Mouse (Mus musculus) T-helper 17 cell (primary cell): Measurements from ENCODE around the gene Timm8b.

Experiments
- in situ Hi-C, 2 experiments: fragments of 300-600 bp; cut with MboI, MseI; formaldehyde crosslinking; loops; 1 replicate in 1 of 2; 2 replicates in 1 of 2; pipeline ENCODE4 v1.15.1; 2025; ENCODE audit warnings: high pct_unique_total_duplicates in 2 of 2

The Timm8b gene

GRCm38 (mm10) chr9:50603189-50603997, at the start of gene Timm8b, which contains the start of gene Sdhd:
Gene Timm8b, plus strand, starts transcription at chr9:50603910.
Gene Sdhd, minus strand, starts transcription at chr9:50603812.
- in situ Hi-C loops = no loop called here

DNA sequence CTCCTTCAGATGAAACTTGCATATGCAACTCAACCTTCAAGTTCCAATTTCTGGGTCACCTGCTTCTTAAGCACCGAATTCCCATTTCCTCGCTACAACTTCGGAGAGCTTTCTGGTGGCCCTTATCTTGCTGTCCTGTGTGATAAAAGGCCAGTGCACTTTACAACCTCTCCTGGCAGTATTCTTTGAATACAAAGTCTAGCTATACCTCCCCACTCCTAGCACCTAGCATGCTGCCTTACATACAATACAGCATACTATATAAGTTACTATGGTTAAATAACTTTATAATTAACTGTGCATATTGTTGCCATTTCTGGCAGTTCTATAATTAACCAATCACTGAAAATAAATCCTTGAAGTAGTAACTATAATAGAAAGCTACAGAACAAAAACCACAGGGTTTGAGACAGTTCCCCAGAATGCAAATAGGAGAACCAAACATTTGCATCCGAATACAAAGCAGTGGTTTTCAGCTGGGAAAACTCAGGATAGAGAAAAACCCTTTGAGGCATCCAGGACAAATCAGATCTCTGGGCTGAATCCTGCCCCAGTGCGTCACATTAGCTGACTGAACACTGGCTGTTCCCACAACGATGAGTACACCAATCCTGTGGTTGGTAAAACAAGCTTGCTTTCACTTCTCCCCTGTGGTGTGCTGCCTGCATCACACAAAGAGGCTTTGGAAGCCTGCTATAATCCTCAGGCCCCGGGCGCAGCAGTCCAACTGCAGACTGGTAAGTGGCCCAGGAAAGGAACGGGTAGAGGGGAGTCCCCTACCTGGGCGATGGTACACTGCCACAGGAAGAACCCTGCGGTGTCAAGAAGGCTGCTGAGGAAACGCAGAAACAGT, 49.2 kb upstream of the Timm8b start, which contains the start of gene Il18:
TSS of gene Il18 (plus strand) at position 587 of the 853 bp plus-strand sequence.
- in situ Hi-C loops = loop anchor here in 1 of 2 experiments (25.0 kb wide), 1 partner anchor 1742 kb away; no protein-coding TSS in a partner anchor

DNA sequence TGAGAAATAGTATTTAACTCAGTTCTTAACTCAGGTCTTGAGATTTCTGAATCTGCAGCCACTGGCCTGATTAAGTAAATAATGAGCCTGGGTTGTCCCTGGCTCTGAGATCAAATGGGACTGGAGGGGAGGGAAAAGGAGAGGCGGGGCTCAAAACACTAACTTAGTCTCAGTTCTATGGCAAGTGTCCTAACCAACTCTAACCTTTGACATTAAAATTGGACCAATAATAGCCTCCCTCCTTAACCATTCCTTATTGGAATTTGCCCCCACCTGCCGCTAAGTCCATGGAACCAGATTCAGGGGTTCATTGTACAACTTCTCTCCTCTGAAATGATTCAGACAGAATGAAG, 48.6 kb upstream of the Timm8b start, which contains the start of gene Bco2:
TSS of gene Bco2 (minus strand) at position 88 of the 353 bp plus-strand sequence.
- in situ Hi-C loops = loop anchor here in 1 of 2 experiments (25.0 kb wide), 1 partner anchor 1743 kb away; no protein-coding TSS in a partner anchor

- in situ Hi-C loops = loop anchor here in 1 of 2 experiments (25.0 kb wide), 1 partner anchor 1749 kb away; no protein-coding TSS in a partner anchor
Observed at GRCm38 (mm10) chr9:50561145-50561917, 42.4 kb upstream of the Timm8b start, which contains the start of gene Tex12. Gene Tex12, minus strand, starts transcription at chr9:50561325.

- in situ Hi-C loops = loop anchor here in 1 of 2 experiments (25.0 kb wide), 1 partner anchor 1750 kb away; no protein-coding TSS in a partner anchor
Observed at GRCm38 (mm10) chr9:50561918-50562360, 41.8 kb upstream of the Timm8b start.

- in situ Hi-C loops = loop anchor here in 1 of 2 experiments (25.0 kb wide), 1 partner anchor 1753 kb away; no protein-coding TSS in a partner anchor
Observed at GRCm38 (mm10) chr9:50565173-50565572, 38.5 kb upstream of the Timm8b start.

DNA sequence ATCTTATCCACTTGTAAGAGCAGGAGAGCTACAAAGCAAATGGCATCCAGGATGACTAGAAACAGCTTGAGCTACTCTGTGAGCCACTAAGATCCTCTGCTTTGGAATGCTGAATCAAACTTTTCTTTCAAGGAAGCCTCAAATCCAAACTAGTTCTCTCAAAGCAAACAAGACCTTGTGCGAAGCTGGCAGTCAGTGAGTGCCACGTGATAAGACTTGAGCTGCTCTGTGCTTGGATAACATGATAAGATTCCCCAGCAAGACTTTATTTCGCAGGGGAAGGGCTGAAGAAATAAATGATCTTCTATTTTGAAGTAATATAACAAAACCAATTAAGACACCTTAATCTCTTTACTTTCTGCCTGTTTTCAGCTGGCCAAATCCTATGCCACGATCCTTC, 37.8 kb upstream of the Timm8b start:
- in situ Hi-C loops = loop anchor here in 1 of 2 experiments (25.0 kb wide), 1 partner anchor 1754 kb away; no protein-coding TSS in a partner anchor

DNA sequence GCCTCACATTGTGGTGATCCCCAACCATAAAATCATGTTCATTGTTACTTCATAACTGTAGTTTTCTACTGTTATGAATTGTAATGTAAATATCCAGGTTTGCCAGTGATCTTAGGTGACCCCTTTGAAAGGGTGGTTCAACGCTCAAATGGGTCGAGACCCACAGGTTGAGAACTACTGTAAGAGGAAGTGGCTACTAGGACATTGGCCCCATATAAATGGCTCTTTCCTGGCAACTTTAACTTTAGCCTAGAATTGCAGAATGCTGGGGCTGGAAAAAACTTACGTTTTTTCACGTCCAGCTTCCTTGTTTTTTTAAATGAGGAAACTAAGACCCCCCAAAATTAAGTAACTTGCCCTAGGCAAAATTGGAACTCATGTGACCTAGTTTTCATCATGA, 36.3 kb upstream of the Timm8b start:
- in situ Hi-C loops = loop anchor here in 1 of 2 experiments (25.0 kb wide), 1 partner anchor 1755 kb away; no protein-coding TSS in a partner anchor

DNA sequence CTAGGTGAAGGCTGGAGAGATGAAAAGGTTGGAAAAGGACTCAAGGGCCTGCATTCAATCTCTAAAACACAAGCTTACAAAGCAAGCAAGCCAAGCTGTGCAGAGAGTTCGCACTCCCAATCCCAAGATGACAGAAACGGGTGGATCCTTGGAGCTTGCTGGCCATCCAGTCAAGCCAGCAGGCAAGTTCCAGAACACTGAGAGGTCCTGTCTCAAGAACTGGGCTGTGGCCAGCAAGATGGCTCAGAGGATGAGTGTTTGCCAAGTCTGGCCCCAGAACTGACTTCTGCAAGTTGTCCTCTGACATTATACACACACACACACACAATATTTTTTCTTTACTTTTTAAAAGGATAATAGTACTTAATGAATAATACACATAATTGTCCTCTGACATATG, 35.8 kb upstream of the Timm8b start:
- in situ Hi-C loops = loop anchor here in 1 of 2 experiments (25.0 kb wide), 1 partner anchor 1756 kb away; no protein-coding TSS in a partner anchor

- in situ Hi-C loops = loop anchor here in 1 of 2 experiments (10.0 to 25.0 kb wide), 2 partner anchors 1325 to 1758 kb away; no protein-coding TSS in a partner anchor
Observed at GRCm38 (mm10) chr9:50569599-50570525, 33.8 kb upstream of the Timm8b start.

GRCm38 (mm10) chr9:50580370-50580769, 23.3 kb upstream of the Timm8b start:
- in situ Hi-C loops = loop anchor here in 1 of 2 experiments (10.0 to 25.0 kb wide), 3 partner anchors 326 to 1324 kb away; partner anchors contain the start of gene Ttc12

- in situ Hi-C loops = loop anchor here (5.0 to 25.0 kb wide), 4 partner anchors 38 to 1320 kb away; partner anchors contain the start of gene Ttc12 (in 1 of the 2)
Observed at GRCm38 (mm10) chr9:50585145-50585818, 18.4 kb upstream of the Timm8b start.

GRCm38 (mm10) chr9:50586955-50587354, 16.8 kb upstream of the Timm8b start:
- in situ Hi-C loops = loop anchor here (5.0 to 25.0 kb wide), 4 partner anchors 40 to 1318 kb away; partner anchors contain the start of gene Ttc12 (in 1 of the 2)

DNA sequence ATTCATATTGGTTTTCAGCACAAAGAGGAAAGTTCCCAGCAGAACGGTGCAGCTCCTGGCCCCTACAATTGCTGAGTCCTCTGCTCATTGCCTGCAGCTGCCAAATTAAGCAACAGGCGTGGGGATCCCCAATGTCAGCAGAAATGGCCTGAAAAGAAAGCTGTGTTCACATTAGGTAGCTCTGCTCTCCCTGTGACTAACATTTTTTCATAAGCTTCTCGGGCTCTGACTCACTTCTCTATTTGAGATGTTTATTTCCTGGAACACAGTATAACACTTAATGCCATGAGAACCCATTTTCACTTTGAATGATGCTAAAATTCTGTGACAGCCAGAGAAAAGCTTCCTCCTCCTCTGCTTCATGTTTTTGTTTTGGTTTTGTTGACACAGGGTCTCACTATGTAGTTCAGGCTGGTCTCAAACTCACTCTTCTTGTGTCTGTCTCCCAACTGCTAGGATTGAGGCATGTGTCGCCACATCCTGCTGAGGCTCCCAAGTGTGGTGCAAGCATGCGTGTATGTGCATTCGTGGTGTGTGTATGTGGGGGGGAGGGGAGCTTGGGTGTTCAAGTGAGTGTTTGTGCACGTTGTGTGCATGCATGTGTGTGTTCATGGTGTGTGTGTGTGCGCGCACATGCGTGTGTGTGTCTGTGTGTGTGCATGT, 12.7 kb upstream of the Timm8b start:
- in situ Hi-C loops = loop anchor here in 1 of 2 experiments (25.0 kb wide), 1 partner anchor 1104 kb away; the partner anchor contains the start of gene Ttc12

GRCm38 (mm10) chr9:50592955-50593354, 10.8 kb upstream of the Timm8b start:
- in situ Hi-C loops = loop anchor here in 1 of 2 experiments (25.0 kb wide), 1 partner anchor 1106 kb away; the partner anchor contains the start of gene Ttc12

GRCm38 (mm10) chr9:50593544-50593943, 10.2 kb upstream of the Timm8b start:
- in situ Hi-C loops = loop anchor here in 1 of 2 experiments (25.0 kb wide), 1 partner anchor 1106 kb away; the partner anchor contains the start of gene Ttc12

- in situ Hi-C loops = loop anchor here (5.0 to 25.0 kb wide), 2 partner anchors 143 to 1108 kb away; partner anchors contain the start of gene Ttc12 (in 1 of the 2)
Observed at GRCm38 (mm10) chr9:50594794-50595417, 8.8 kb upstream of the Timm8b start.
